Mouse (Mus musculus) gastrocnemius, postnatal 4 days (tissue): ENCODE measurements around the gene Cracr2b. TPM values are rescaled to one million over a fixed set of nuclear protein-coding genes. Genes with fewer than 3 reads are reported as not detected.

Source experiments
- DNase-seq, 2 experiments: peaks; one replicate each; pipeline ENCODE4 v3.0.0; 2021 to 2022; ENCODE audit warnings: low spot score in 2 of 2, mixed read lengths in 2 of 2
- total RNA-seq, 2 experiments: library from RNA; stranded (reverse); gene quantifications; 2 replicates each; pipeline ENCODE4 v1.2.3; 2021

Cracr2b gene
- total RNA-seq, 2 experiments from 2014 or later: 8.9 to 9.3 TPM

- DNase-seq: no peak
Observed at GRCm38 (mm10) chr7:141484186-141485120, 23.6 kb downstream of the Cracr2b start.

GRCm38 (mm10) chr7:141485186-141485585 lies 24.3 kb downstream of the Cracr2b start:
- DNase-seq: no peak

GRCm38 (mm10) chr7:141485606-141486005 lies 24.7 kb downstream of the Cracr2b start:
- DNase-seq: no peak

GRCm38 (mm10) chr7:141486239-141486638 lies 25.3 kb downstream of the Cracr2b start:
- DNase-seq: no peak

- DNase-seq: no peak
Observed at GRCm38 (mm10) chr7:141487141-141487540, 26.2 kb downstream of the Cracr2b start.

GRCm38 (mm10) chr7:141491151-141491550 lies 30.3 kb downstream of the Cracr2b start:
- no peak for DNase-seq

GRCm38 (mm10) chr7:141492738-141493137 lies 31.8 kb downstream of the Cracr2b start:
- no peak for DNase-seq

GRCm38 (mm10) chr7:141493729-141494128 lies 32.8 kb downstream of the Cracr2b start:
- no peak for DNase-seq

- DNase-seq: no peak
Observed at GRCm38 (mm10) chr7:141495379-141495778, 34.5 kb downstream of the Cracr2b start.

- no peak for DNase-seq
Observed at GRCm38 (mm10) chr7:141495940-141496339, 35.0 kb downstream of the Cracr2b start.

GRCm38 (mm10) chr7:141497600-141497999 lies 36.7 kb downstream of the Cracr2b start:
- no peak for DNase-seq

GRCm38 (mm10) chr7:141501820-141502555 lies 41.1 kb downstream of the Cracr2b start:
- DNase-seq: no peak

- DNase-seq: no peak
Observed at GRCm38 (mm10) chr7:141502556-141502905, 41.6 kb downstream of the Cracr2b start.

GRCm38 (mm10) chr7:141506278-141506677 lies 45.4 kb downstream of the Cracr2b start:
- DNase-seq: no peak

GRCm38 (mm10) chr7:141508160-141508559 lies 47.3 kb downstream of the Cracr2b start:
- no peak for DNase-seq

- DNase-seq: no peak
Observed at GRCm38 (mm10) chr7:141510196-141510595, 49.3 kb downstream of the Cracr2b start.

- DNase-seq: no peak
Observed at GRCm38 (mm10) chr7:141510681-141511191, 49.8 kb downstream of the Cracr2b start.

Other genes starting within 250 kb of the Cracr2b start
- gene Lmntd2, start 247.0 kb upstream of the Cracr2b start, total RNA-seq: not detected
- gene Rassf7, start 245.2 kb upstream of the Cracr2b start, total RNA-seq: 10 to 100 TPM in 1 of 2 experiments, 1 to 10 TPM in 1; 9.8 to 14.2 TPM
- 10 to 100 TPM; 48.4 to 63.3 TPM for gene Phrf1, start 232.3 kb upstream of the Cracr2b start, total RNA-seq
- gene Irf7, start 194.6 kb upstream of the Cracr2b start, total RNA-seq: 1 to 10 TPM; 1.4 TPM
- gene Cdhr5, start 184.3 kb upstream of the Cracr2b start, total RNA-seq: 1 to 10 TPM; 1.3 to 1.5 TPM
- 1 to 10 TPM; 3.4 to 3.5 TPM for gene Sct, start 182.0 kb upstream of the Cracr2b start, total RNA-seq
- gene Drd4, start 169.1 kb upstream of the Cracr2b start, total RNA-seq: under 1 TPM; 0.16 to 0.25 TPM
- 10 to 100 TPM; 44.6 to 50.4 TPM for gene Deaf1, start 133.4 kb upstream of the Cracr2b start, total RNA-seq
- gene Tmem80, start 133.4 kb upstream of the Cracr2b start, total RNA-seq: 10 to 100 TPM; 14.2 to 14.6 TPM
- gene Eps8l2, start 122.2 kb upstream of the Cracr2b start, total RNA-seq: 1 to 10 TPM; 2.4 to 2.5 TPM
- gene Taldo1, start 68.9 kb upstream of the Cracr2b start, total RNA-seq: 100 to 1,000 TPM; 120 to 128 TPM
- gene Gatd1, start 47.0 kb upstream of the Cracr2b start, total RNA-seq: 10 to 100 TPM; 18.3 to 19.5 TPM
- under 1 TPM; 0.34 to 0.49 TPM for gene Cend1, start 31.6 kb upstream of the Cracr2b start, total RNA-seq
- gene Slc25a22, start 23.2 kb upstream of the Cracr2b start, total RNA-seq: 10 to 100 TPM; 16.4 to 25.2 TPM
- 1 to 10 TPM; 4.0 to 4.5 TPM for gene Pidd1, start 17.1 kb upstream of the Cracr2b start, total RNA-seq
- 1,000 to 10,000 TPM; 1,111 to 1,331 TPM for gene Rplp2, start 13.7 kb upstream of the Cracr2b start, total RNA-seq
- 100 to 1,000 TPM in 1 of 2 experiments, 10 to 100 TPM in 1; 98.6 to 133 TPM for gene Pnpla2, start 5.9 kb upstream of the Cracr2b start, total RNA-seq
- 10 to 100 TPM; 87.2 to 88.8 TPM for gene Cd151, start 6.3 kb downstream of the Cracr2b start, total RNA-seq
- 10 to 100 TPM; 35.3 to 35.9 TPM for gene Polr2l, start 14.0 kb downstream of the Cracr2b start, total RNA-seq
- 10 to 100 TPM; 19.6 to 19.7 TPM for gene Tspan4, start 14.1 kb downstream of the Cracr2b start, total RNA-seq
- 10 to 100 TPM; 23.0 to 34.4 TPM for gene Chid1, start 78.8 kb downstream of the Cracr2b start, total RNA-seq
- gene Ap2a2, start 101.1 kb downstream of the Cracr2b start, total RNA-seq: 10 to 100 TPM; 63.4 to 65.5 TPM
- not detected for gene Muc6, start 194.2 kb downstream of the Cracr2b start, total RNA-seq
- gene Muc2, start 229.2 kb downstream of the Cracr2b start, total RNA-seq: under 1 TPM; 0.52 to 0.59 TPM